Mouse (Mus musculus): ENCODE measurements around the gene Fam169b. TPM values are rescaled to one million over a fixed set of nuclear protein-coding genes. Genes with fewer than 3 reads are reported as not detected.
A peak's percentile ranks its signal among the peaks of the same experiment; 100 is the strongest.

The Fam169b gene
- polyA plus RNA-seq, 1 experiment: 0.13 TPM

- H3K27me3 ChIP-seq (ENCODE audit: control insufficient read depth, insufficient read depth, low read length): no peaks in the 10 kb centered on the region; the same call in 1 of the 2 replicates
- DNase-seq: peak; percentile 65 to 81
- TF ChIP-seq POLR2A (IDR thresholded peaks at IDR 0.05; ENCODE audit: borderline replicate concordance, insufficient read depth, low read length) (no peak), CTCF (IDR thresholded peaks at IDR 0.05; ENCODE audit: borderline replicate concordance, insufficient read depth, low read depth, low read length) (no peak)
- no peak overlapping the region for H3K4me3 ChIP-seq (replicated peaks; ENCODE audit: insufficient read depth, low read depth, low read length)
- WGBS: 9% methylated on average over 5 of the region's 5 CpGs
- H3K27ac ChIP-seq (ENCODE audit: insufficient read depth, low read length): no peak overlapping the region
- H3K4me1 ChIP-seq (ENCODE audit: control insufficient read depth, insufficient read depth, low read length): peaks cover 11% of the 10 kb centered on the region
These were observed 135.0 kb downstream of the Fam169b start for GRCm38 (mm10) chr7:68408611-68409010.

Other genes with a start within 250 kb of the Fam169b start
- 0.19 and 0.36 TPM in 2 replicates for gene Pgpep1l, start 9.6 kb upstream of the Fam169b start, polyA plus RNA-seq (2012; rRNA removed)